Mouse (Mus musculus) CH12.LX (cell line): ENCODE measurements around the gene Casp7. TPM values are rescaled to one million over a fixed set of nuclear protein-coding genes. Genes with fewer than 3 reads are reported as not detected.

Source experiments
- DNase-seq: peaks from one replicate; pipeline ENCODE4 v3.0.0-alpha.2; 2013; ENCODE audit errors: extremely low read depth
- H3K27ac ChIP-seq: 2 replicates; pipeline ENCODE4 v1.5.1; 2012; ENCODE audit warnings: low read depth, mild to moderate bottlenecking, control low read depth, moderate library complexity; ENCODE audit not compliant: insufficient read depth
- H3K27me3 ChIP-seq: replicated peaks from 2 replicates; pipeline ENCODE3; 2012; ENCODE audit warnings: inconsistent platforms
- H3K36me3 ChIP-seq, 2 experiments: replicated peaks in 1 of 2; 2 replicates each; pipeline versions ENCODE3 to v1.6.1; 2012; ENCODE audit warnings: inconsistent platforms in 1 of 2, low read length in 1 of 2, mild to moderate bottlenecking in 1 of 2, mixed read lengths in 1 of 2, moderate library complexity in 1 of 2; ENCODE audit not compliant: control insufficient read depth in 1 of 2, insufficient read depth in 1 of 2
- H3K4me1 ChIP-seq, 2 experiments: 2 replicates each; pipeline ENCODE4 v1.6.1; 2012; ENCODE audit warnings: inconsistent platforms in 1 of 2, moderate library complexity in 1 of 2; ENCODE audit not compliant: insufficient read depth in 2 of 2, control insufficient read depth in 1 of 2
- H3K4me2 ChIP-seq: 2 replicates; pipeline ENCODE4 v1.6.1; 2012; ENCODE audit warnings: low read depth, mild to moderate bottlenecking, control low read depth; ENCODE audit not compliant: poor library complexity, insufficient read depth, severe bottlenecking
- H3K4me3 ChIP-seq, 3 experiments: fragments of 150-350 bp in 1 of 3; sonication (generic) in 1 of 3; replicated peaks in 1 of 3; 2 replicates each; pipeline versions ENCODE3 to v1.5.1; 2011 to 2012; ENCODE audit warnings: low read depth in 2 of 3, low read length in 2 of 3, mild to moderate bottlenecking in 2 of 3, moderate library complexity in 2 of 3, control low read depth in 1 of 3, improper control_type of control experiment in 1 of 3, inconsistent platforms in 1 of 3, mixed read lengths in 1 of 3; ENCODE audit not compliant: poor library complexity in 1 of 3
- H3K79me2 ChIP-seq: replicated peaks from 2 replicates; pipeline ENCODE4 v1.6.1; 2012; ENCODE audit warnings: mild to moderate bottlenecking, moderate library complexity; ENCODE audit not compliant: control insufficient read depth, poor library complexity, insufficient read depth, severe bottlenecking; ENCODE audit errors: extremely low read depth
- H3K9ac ChIP-seq: 2 replicates; pipeline ENCODE4 v1.6.1; 2012; ENCODE audit warnings: low read depth, mild to moderate bottlenecking, control low read depth, moderate library complexity; ENCODE audit not compliant: insufficient read depth
- H3K9me3 ChIP-seq: replicated peaks from 2 replicates; pipeline ENCODE3; 2012; ENCODE audit warnings: low read length, inconsistent platforms, mixed read lengths
- CHD2 ChIP-seq: IDR thresholded peaks from 2 replicates; pipeline ENCODE4 v1.6.1; 2011; ENCODE audit warnings: low read length, improper control_type of control experiment
- CTCF ChIP-seq, 2 experiments: IDR thresholded peaks in 1 of 2; conservative IDR thresholded peaks in 1 of 2; 2 replicates each; pipeline ENCODE4 v1.5.1; 2011 to 2012; ENCODE audit warnings: low read depth in 2 of 2, low read length in 2 of 2, improper control_type of control experiment in 1 of 2, inconsistent platforms in 1 of 2, mild to moderate bottlenecking in 1 of 2, moderate library complexity in 1 of 2
- EP300 ChIP-seq: IDR thresholded peaks from 2 replicates; pipeline ENCODE4 v1.6.1; 2011; ENCODE audit warnings: low read length, improper control_type of control experiment
- JUN ChIP-seq: IDR thresholded peaks from 2 replicates; pipeline ENCODE4 v1.6.1; 2011; ENCODE audit warnings: low read depth, mild to moderate bottlenecking, low read length, improper control_type of control experiment, moderate library complexity; ENCODE audit not compliant: insufficient read depth
- JUND ChIP-seq: conservative IDR thresholded peaks from 2 replicates; pipeline ENCODE4 v1.6.1; 2011; ENCODE audit warnings: low read depth, low read length, improper control_type of control experiment
- MAFK ChIP-seq: IDR thresholded peaks from 2 replicates; pipeline ENCODE4 v1.6.1; 2011; ENCODE audit warnings: low read length, improper control_type of control experiment; ENCODE audit not compliant: insufficient replicate concordance
- MAX ChIP-seq: IDR thresholded peaks from 2 replicates; pipeline ENCODE4 v1.6.1; 2011; ENCODE audit warnings: low read length, improper control_type of control experiment
- MEF2A ChIP-seq: IDR thresholded peaks from 2 replicates; pipeline ENCODE4 v1.6.1; 2014; ENCODE audit warnings: low read depth, mild to moderate bottlenecking, inconsistent platforms, low read length, improper control_type of control experiment, borderline replicate concordance
- MXI1 ChIP-seq: IDR thresholded peaks from 2 replicates; pipeline ENCODE4 v1.6.1; 2011; ENCODE audit warnings: mild to moderate bottlenecking, low read depth, low read length, improper control_type of control experiment
- MYC ChIP-seq: IDR thresholded peaks from 2 replicates; pipeline ENCODE4 v1.6.1; 2011; ENCODE audit warnings: low read depth, mild to moderate bottlenecking, improper control_type of control experiment, low read length
- NRF1 ChIP-seq: IDR thresholded peaks from 2 replicates; pipeline ENCODE4 v1.6.1; 2014; ENCODE audit warnings: low read depth, mild to moderate bottlenecking, inconsistent platforms, low read length, improper control_type of control experiment, moderate library complexity
- POLR2A ChIP-seq: IDR thresholded peaks from 2 replicates; pipeline ENCODE4 v1.6.1; 2011; ENCODE audit warnings: low read depth, mild to moderate bottlenecking, improper control_type of control experiment, low read length
- RAD21 ChIP-seq: IDR thresholded peaks from 2 replicates; pipeline ENCODE4 v1.6.1; 2011; ENCODE audit warnings: low read depth, mild to moderate bottlenecking, low read length, improper control_type of control experiment, moderate library complexity
- RCOR1 ChIP-seq: conservative IDR thresholded peaks from 2 replicates; pipeline ENCODE4 v1.6.1; 2012; ENCODE audit warnings: low read depth, mild to moderate bottlenecking, inconsistent platforms, low read length, improper control_type of control experiment
- SMC3 ChIP-seq: IDR thresholded peaks from 2 replicates; pipeline ENCODE4 v1.6.1; 2011; ENCODE audit warnings: low read depth, low read length, improper control_type of control experiment
- TBP ChIP-seq: conservative IDR thresholded peaks from 2 replicates; pipeline ENCODE4 v1.6.1; 2011; ENCODE audit warnings: low read depth, low read length, improper control_type of control experiment
- TCF12 ChIP-seq: IDR thresholded peaks from 2 replicates; pipeline ENCODE4 v1.6.1; 2014; ENCODE audit warnings: low read depth, mild to moderate bottlenecking, inconsistent platforms, low read length, improper control_type of control experiment
- ZKSCAN1 ChIP-seq: IDR thresholded peaks from 2 replicates; pipeline ENCODE4 v1.6.1; 2012; ENCODE audit warnings: low read depth, inconsistent platforms, low read length, improper control_type of control experiment, borderline replicate concordance
- ZMIZ1 ChIP-seq: IDR thresholded peaks from 2 replicates; pipeline ENCODE4 v1.6.1; 2012; ENCODE audit warnings: low read depth, mild to moderate bottlenecking, inconsistent platforms, low read length, improper control_type of control experiment
- dilution Hi-C: fragments of 300-500 bp; cut with MboI; formaldehyde crosslinking; loops from 2 replicates; pipeline ENCODE4 v1.14.3; 2020; ENCODE audit warnings: low sequenced_read_pairs; ENCODE audit not compliant: extremely low pct_unique_long_range_greater_than_20kb, extremely low pct_ligation_motif_present
- in situ Hi-C: fragments of 300-500 bp; cut with MboI; formaldehyde crosslinking; loops from 3 replicates; pipeline ENCODE4 v1.14.3; 2019; ENCODE audit warnings: low sequenced_read_pairs, low pct_ligation_motif_present, low pct_unique_long_range_greater_than_20kb, mixed read lengths
- polyA plus RNA-seq: library from polyadenylated mRNA; unstranded; fragments of >175 nt; gene quantifications from 2 replicates; pipeline ENCODE4 v1.2.1, GENCODE M21; 2012; ENCODE audit warnings: low read depth; ENCODE audit not compliant: insufficient read length
- total RNA-seq, 2 experiments: library from RNA; depleted of rRNA; stranded (reverse); fragments of 300-350 nt in 1 of 2; fragments of >200 nt in 1 of 2; gene quantifications; 2 replicates each; pipeline ENCODE4 v1.2.3; 2012 to 2014

Gene Casp7
- total and polyA plus RNA-seq, 3 experiments: 6.3 to 11.8 (median 6.8) TPM

GRCm38 (mm10) chr19:56462786-56463185 is 65.9 kb downstream of the Casp7 start:
- no peak for TF ChIP-seq EP300
- TF ChIP-seq MXI1: no peak
- no peak for TF ChIP-seq ZMIZ1
- TF ChIP-seq JUN: no peak
- TF ChIP-seq TCF12: no peak
- no peak for TF ChIP-seq NRF1
- TF ChIP-seq MYC: no peak
- TF ChIP-seq RAD21: no peak
- TF ChIP-seq CTCF (conservative IDR thresholded peaks at IDR 0.05 in 1 of 2, IDR thresholded peaks at IDR 0.05 in 1 of 2; ENCODE audit: low read depth in 2 of 2, low read length in 2 of 2): no peak
- no peak for TF ChIP-seq CHD2
- no peak for TF ChIP-seq TBP
- no peak for TF ChIP-seq SMC3
- no peak for TF ChIP-seq MEF2A
- no peak for TF ChIP-seq ZKSCAN1
- no peak for TF ChIP-seq MAFK
- Histone ChIP-seq H3K4me1 (no peaks in the 10 kb centered on the region), H3K9ac (no peak overlapping the region), H3K4me3 (no peak overlapping the region), H3K27me3 (no peaks in the 10 kb centered on the region), H3K4me2 (no peak overlapping the region), H3K9me3 (no peaks in the 10 kb centered on the region), H3K27ac (no peak overlapping the region), H3K79me2 (no peaks in the 10 kb centered on the region), H3K36me3 (no peaks in the 10 kb centered on the region)
- DNase-seq: no peak
- in situ Hi-C loops: no loop called here
- dilution Hi-C loops: no loop called here

GRCm38 (mm10) chr19:56466486-56466885 is 69.6 kb downstream of the Casp7 start:
- DNase-seq: no peak
- TF ChIP-seq TBP (no peak), RCOR1 (no peak), MAX (no peak), EP300 (no peak), JUND (no peak), POLR2A (no peak), SMC3 (no peak)
- dilution Hi-C loops: no loop called here

More at GRCm38 (mm10) chr19:56466486-56466885, 69.6 kb downstream of the Casp7 start:
- no peak overlapping the region for H3K9ac ChIP-seq
- H3K9me3 ChIP-seq: no peaks in the 10 kb centered on the region
- H3K27me3 ChIP-seq: no peaks in the 10 kb centered on the region
- no peak overlapping the region for H3K4me2 ChIP-seq
- H3K4me3 ChIP-seq: no peak overlapping the region
- in situ Hi-C loops: no loop called here
- no peaks in the 10 kb centered on the region for H3K36me3 ChIP-seq
- H3K4me1 ChIP-seq: peaks cover 4 to 5% of the 10 kb centered on the region in 2 experiments
- H3K27ac ChIP-seq: no peak overlapping the region
- no peaks in the 10 kb centered on the region for H3K79me2 ChIP-seq
